Mouse (Mus musculus): Measurements from ENCODE around the gene Capn12.

GRCm38 (mm10) chr7:28863540-28863939, 17.7 kb upstream of the Capn12 start, which contains the start of gene Lgals7:
- TF ChIP-seq CTCF (IDR thresholded peaks at IDR 0.05; ENCODE audit: insufficient read depth, low read depth, low read length) = no peak
- no peak for TF ChIP-seq POLR2A (IDR thresholded peaks at IDR 0.05; ENCODE audit: insufficient read depth, low read depth, low read length)
